Mouse (Mus musculus): ENCODE data around the gene G430095P16Rik.

GRCm38 (mm10) chr8:84770100-84770953, 47.5 kb downstream of the G430095P16Rik start:
- TF ChIP-seq POLR2A (IDR thresholded peaks at IDR 0.05; ENCODE audit: insufficient read depth, low read depth, low read length) (no peak), CTCF (IDR thresholded peaks at IDR 0.05; ENCODE audit: insufficient read depth, low read depth, low read length) (no peak)

Data from olfactory bulb, adult 2 months (tissue).